Mouse (Mus musculus) embryonic facial prominence, embryonic 11.5 days (tissue): Measurements from ENCODE around the gene Kcnip3. TPM values are rescaled to one million over a fixed set of nuclear protein-coding genes. Genes with fewer than 3 reads are reported as not detected.

Experiments used
- ATAC-seq: fragments of 200-750 bp; cut with Nextera tagmentation; replicated peaks from 2 replicates; pipeline ENCODE4 v1.8.0; 2017; ENCODE audit warnings: low read depth; ENCODE audit not compliant: insufficient number of reproducible peaks, low FRiP score, low TSS enrichment
- DNase-seq: peaks from one replicate; pipeline ENCODE4 v3.0.0-alpha.2; 2015; ENCODE audit warnings: low spot score
- H3K27ac ChIP-seq: fragments of 300-500 bp; sonication (generic); replicated peaks from 2 replicates; pipeline ENCODE4 v1.5.1; 2014; ENCODE audit warnings: mild to moderate bottlenecking, low read depth, low read length, control low read depth
- H3K27me3 ChIP-seq: fragments of 300-500 bp; sonication (generic); 2 replicates; pipeline ENCODE4 v1.6.1; 2014; ENCODE audit warnings: mild to moderate bottlenecking, low read length, moderate library complexity, mixed read lengths; ENCODE audit not compliant: control insufficient read depth, insufficient read depth
- H3K36me3 ChIP-seq: fragments of 300-500 bp; sonication (generic); replicated peaks from 2 replicates; pipeline ENCODE4 v1.6.1; 2014; ENCODE audit warnings: low read depth, mild to moderate bottlenecking, low read length, moderate library complexity, mixed read lengths; ENCODE audit not compliant: control insufficient read depth, insufficient read depth
- H3K4me1 ChIP-seq: fragments of 300-500 bp; sonication (generic); 2 replicates; pipeline ENCODE4 v1.6.1; 2014; ENCODE audit warnings: low read length, mixed read lengths; ENCODE audit not compliant: control insufficient read depth, insufficient read depth
- H3K4me2 ChIP-seq: fragments of 300-500 bp; sonication (generic); 2 replicates; pipeline ENCODE4 v1.6.1; 2014; ENCODE audit warnings: low read depth, mild to moderate bottlenecking, control low read depth, low read length, moderate library complexity
- H3K4me3 ChIP-seq: fragments of 300-500 bp; sonication (generic); 2 replicates; pipeline ENCODE4 v1.5.1; 2014; ENCODE audit warnings: low read depth, low read length, control low read depth
- H3K9ac ChIP-seq: fragments of 300-500 bp; sonication (generic); replicated peaks from 2 replicates; pipeline ENCODE4 v1.6.1; 2014; ENCODE audit warnings: mild to moderate bottlenecking, control low read depth, low read length
- H3K9me3 ChIP-seq: fragments of 300-500 bp; sonication (generic); replicated peaks from 2 replicates; pipeline ENCODE4 v1.6.1; 2016; ENCODE audit warnings: mild to moderate bottlenecking, low read length, inconsistent platforms, mixed read lengths; ENCODE audit not compliant: control insufficient read depth
- WGBS: fragments of 180-500 bp; shearing (Covaris S2); extraction: QIAGEN DNeasy Blood & Tissue Kit; methylation state at CpG from one replicate; pipeline ENCODE4 v1.1.7; 2014; 5-methylcytosine and 5-hydroxymethylcytosine counted together
- polyA plus RNA-seq: library from polyadenylated mRNA; unstranded; fragments of >200 nt; fragmentation: Nextera tagmentation; extraction: Ambion mirVana; gene quantifications from 2 replicates; pipeline ENCODE4 v1.2.1, GENCODE M21; 2014

Gene Kcnip3
- polyA plus RNA-seq, result 2.8 and 3.0 TPM in 2 replicates

DNA sequence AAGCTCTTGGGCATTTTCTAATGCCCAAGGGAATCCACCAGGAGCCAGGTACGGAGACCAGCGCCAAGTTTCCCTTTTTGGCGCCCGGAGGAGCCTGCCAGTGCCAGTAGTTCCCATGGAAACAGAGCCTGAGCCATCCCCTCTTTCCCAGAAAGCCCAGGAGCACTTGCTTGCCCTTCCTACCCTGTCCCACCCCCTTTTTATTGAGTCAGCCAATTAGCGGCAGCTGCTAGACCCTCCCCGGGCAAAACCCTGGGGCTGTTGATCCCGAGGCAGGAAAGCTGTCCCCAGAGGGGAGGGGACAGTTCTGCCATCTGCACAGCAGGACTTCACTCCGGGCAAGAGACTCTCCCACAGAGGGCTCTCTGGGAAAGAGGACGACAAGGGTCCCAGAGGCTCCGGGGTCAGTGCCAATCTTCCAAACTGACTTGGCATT, at the start of gene Kcnip3:
Gene Kcnip3 (minus strand): TSS at position 89 of the 436 bp plus-strand sequence.
- peak; percentile 31 for ATAC-seq
- WGBS, result 7% methylated on average over 10 of the region's 10 CpGs
- H3K27ac ChIP-seq, result no peak within 1 kb of the TSS

DNA sequence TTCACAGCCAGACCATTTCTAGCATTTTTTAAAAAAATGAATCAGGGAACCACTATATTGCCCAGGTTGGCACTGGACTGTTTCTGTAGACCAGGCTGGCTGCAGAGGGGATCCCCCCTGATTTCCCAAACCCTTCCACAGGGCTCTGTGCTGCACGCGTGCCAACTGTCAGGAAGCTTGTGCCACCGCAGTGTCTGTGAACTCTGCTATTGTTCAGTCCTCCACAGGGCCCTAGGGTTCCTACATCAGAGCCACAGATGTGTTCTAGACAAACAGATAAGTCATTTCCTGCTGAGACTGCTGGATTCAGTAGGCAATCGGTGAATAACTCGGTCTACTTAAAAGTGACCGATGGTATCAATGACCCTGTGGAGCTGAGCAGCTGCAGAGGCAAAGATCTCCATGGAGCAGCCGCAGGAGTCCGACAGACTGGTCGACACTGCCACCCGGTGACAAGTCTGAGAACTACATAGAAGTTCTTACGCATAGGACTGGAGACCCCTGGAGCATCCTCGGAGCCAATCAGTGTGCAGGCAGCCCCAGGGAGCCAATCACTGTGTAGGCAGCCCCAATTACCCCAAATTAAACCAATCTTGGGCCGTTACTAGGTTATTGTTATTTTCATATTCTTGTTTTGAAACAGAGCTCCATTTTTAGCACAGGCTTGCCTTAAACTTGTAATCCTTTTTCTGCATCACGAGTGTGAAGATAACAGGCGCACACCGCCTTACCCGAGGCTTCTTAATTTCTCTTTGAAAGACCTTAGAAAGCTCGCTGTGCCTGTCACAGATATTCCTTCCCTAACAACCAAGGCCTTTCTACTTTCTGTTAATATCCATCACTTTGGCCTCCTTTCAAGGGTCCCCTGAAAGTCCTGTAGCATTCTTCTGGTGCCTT, 37.4 kb upstream of the Kcnip3 start:
- no peaks in the 10 kb centered on the region for H3K27me3 ChIP-seq
- DNase-seq (peak; percentile 96), ATAC-seq (peak; percentile 99)
- H3K4me2 ChIP-seq, result peak overlapping the region; percentile 15
- peak overlapping the region; percentile 15; the same call in 1 of the 2 replicates for H3K9ac ChIP-seq
- WGBS, result 19% methylated on average over 18 of the region's 18 CpGs
- H3K36me3 ChIP-seq, result no peaks in the 10 kb centered on the region
- H3K4me3 ChIP-seq, result no peak overlapping the region
- H3K9me3 ChIP-seq, result no peaks in the 10 kb centered on the region
- H3K4me1 ChIP-seq, result no peaks in the 10 kb centered on the region
- no peak overlapping the region for H3K27ac ChIP-seq

More for the DNA sequence above, at the start of gene Kcnip3:
- no peaks in the 10 kb centered on the region for H3K9me3 ChIP-seq
- no peaks in the 10 kb centered on the region; the same call in 1 of the 2 replicates for H3K27me3 ChIP-seq
- no peaks in the 10 kb centered on the region for H3K36me3 ChIP-seq
- peak within 1 kb of the TSS; percentile 37 for H3K9ac ChIP-seq
- H3K4me3 ChIP-seq, result peak within 1 kb of the TSS; percentile 15; the same call in 1 of the 2 replicates
- peak; percentile 45 for DNase-seq
- peak within 1 kb of the TSS; percentile 54 for H3K4me2 ChIP-seq
- peaks cover 5% of the 10 kb centered on the region for H3K4me1 ChIP-seq

DNA sequence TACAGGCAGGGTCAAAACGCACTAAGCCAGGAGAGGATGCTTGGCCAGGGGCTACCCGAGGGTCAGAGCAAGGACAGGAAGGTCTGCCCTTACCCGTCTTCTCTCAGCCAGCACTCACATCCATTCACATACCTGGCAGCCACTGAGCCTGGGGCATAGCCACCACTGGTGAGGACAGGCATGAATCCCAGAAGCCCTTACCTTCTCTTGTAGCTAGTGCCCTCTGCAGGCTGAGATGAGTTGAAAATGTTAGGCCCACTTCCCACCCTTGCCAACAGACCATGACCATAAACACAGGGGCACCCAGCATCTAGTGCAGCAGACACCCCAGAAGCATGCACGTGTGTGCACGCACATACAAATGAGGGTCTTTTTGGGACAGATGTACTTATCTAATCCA, 29.2 kb upstream of the Kcnip3 start:
- Histone ChIP-seq H3K4me3 (no peak overlapping the region), H3K4me2 (no peak overlapping the region), H3K4me1 (no peaks in the 10 kb centered on the region), H3K27me3 (no peaks in the 10 kb centered on the region), H3K9ac (no peak overlapping the region), H3K36me3 (no peaks in the 10 kb centered on the region), H3K9me3 (no peaks in the 10 kb centered on the region), H3K27ac (no peak overlapping the region)
- DNase-seq, result peak; percentile 7
- ATAC-seq, result no peak
- WGBS, result 42% methylated on average over 5 of the region's 5 CpGs

DNA sequence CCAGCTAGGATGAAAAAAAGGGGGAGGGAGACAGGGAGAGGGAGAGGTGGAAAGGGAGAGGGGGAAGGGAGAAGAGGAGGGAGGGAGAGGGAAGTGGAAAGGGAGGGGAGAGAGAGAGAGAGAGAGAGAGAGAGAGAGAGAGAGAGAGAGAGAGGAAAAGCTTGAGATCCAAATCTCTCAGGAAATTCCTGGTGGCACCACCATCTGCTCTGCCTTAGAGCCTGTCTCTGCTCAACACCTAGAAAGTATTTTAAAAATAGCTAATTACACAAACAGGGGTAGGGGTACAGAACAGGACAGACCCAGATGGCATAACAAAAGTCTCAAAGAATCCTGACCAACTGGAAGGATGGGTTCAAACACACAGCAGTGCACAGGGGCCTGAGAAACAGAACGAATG, 28.6 kb upstream of the Kcnip3 start:
- no peaks in the 10 kb centered on the region for H3K27me3 ChIP-seq
- 55% methylated on average over 1 of the region's 1 CpGs for WGBS
- H3K4me3 ChIP-seq, result no peak overlapping the region
- H3K9ac ChIP-seq, result no peak overlapping the region
- no peak for ATAC-seq
- no peaks in the 10 kb centered on the region for H3K4me1 ChIP-seq
- DNase-seq, result no peak
- H3K27ac ChIP-seq, result no peak overlapping the region
- no peaks in the 10 kb centered on the region for H3K9me3 ChIP-seq
- no peak overlapping the region for H3K4me2 ChIP-seq
- no peaks in the 10 kb centered on the region for H3K36me3 ChIP-seq

DNA sequence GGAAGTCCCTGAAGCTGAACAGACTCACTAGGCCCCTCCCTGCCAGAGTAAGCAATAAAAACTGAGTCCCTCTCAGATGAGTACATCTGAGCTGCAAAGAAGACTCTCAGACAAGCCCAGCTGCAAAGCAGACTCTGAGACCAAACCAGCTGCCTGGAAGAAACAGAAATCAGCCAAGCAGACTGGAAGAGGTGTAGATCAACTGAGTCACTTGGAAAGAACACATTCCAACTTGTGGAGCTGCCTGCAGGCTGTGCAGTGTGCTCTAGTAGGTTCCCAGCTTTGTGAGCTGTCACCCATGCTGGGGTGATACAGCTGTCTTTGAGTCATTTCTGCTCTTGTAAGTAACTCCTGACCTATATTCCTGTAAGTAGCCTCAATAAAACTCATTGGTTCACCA, 27.8 kb upstream of the Kcnip3 start:
- Histone ChIP-seq H3K4me3 (no peak overlapping the region), H3K36me3 (no peaks in the 10 kb centered on the region), H3K4me1 (no peaks in the 10 kb centered on the region), H3K9me3 (no peaks in the 10 kb centered on the region), H3K4me2 (no peak overlapping the region), H3K9ac (no peak overlapping the region), H3K27ac (no peak overlapping the region), H3K27me3 (no peaks in the 10 kb centered on the region)
- DNase-seq, result no peak
- ATAC-seq, result no peak

DNA sequence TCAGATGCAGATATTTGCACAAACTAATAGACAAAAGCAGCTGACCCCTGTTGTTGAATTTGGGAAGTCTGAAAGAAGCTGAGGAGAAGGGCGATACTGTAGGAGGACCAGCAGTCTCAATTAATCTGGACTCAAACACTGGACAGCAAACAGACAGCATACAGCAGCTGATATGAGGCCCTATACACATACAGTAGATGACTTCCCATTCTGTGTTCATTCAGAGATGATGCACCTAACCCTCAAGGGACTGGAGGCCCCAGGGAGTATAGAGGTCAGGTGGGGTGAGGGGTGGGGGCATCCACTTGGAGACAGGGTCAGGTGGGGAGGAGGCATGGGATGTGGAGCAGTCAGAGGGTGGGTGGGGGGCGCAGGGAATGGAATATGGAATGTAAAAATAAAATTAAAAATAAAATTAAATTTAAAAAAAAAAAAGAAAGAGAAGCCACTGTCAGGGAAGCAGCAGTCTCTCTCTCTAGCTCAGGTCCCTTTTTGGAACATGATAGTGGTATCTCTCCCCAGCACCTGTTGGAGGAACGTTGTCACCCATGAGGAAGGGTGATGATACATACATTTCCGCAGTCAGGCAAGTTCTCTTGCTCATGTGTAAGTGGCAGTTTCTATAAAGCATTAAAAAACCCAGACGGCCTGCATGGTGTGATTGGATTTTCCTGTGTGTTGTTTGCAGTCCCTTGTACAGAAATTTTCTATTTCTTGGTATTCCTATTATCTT, 26.6 kb upstream of the Kcnip3 start:
- Histone ChIP-seq H3K36me3 (no peaks in the 10 kb centered on the region), H3K9me3 (no peaks in the 10 kb centered on the region), H3K4me1 (no peaks in the 10 kb centered on the region), H3K4me3 (no peak overlapping the region), H3K27me3 (no peaks in the 10 kb centered on the region), H3K27ac (no peak overlapping the region), H3K4me2 (no peak overlapping the region), H3K9ac (no peak overlapping the region)
- DNase-seq, result no peak
- WGBS, result 73% methylated on average over 5 of the region's 5 CpGs
- no peak for ATAC-seq

DNA sequence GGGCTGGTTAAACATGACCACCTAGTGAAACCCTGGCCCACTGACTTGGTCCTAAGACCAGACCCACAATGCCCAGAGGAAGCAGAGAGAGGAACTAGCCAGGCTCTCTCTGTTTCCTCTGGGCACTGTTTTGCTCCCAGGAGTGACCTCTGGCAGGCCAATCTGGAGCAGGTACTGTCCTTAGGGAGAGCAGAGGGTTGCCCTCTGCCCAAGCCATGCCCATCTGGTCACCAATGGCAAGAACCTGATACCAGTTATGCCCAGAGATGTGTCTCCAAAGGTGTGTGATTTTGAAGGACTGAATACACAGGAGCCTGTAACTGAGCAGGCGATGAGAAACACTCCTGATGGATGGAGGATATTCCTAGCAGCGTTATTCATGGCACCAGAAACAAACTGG, 19.8 kb upstream of the Kcnip3 start:
- WGBS, result 87% methylated on average over 2 of the region's 2 CpGs
- Histone ChIP-seq H3K9ac (no peak overlapping the region), H3K9me3 (no peaks in the 10 kb centered on the region), H3K4me1 (no peaks in the 10 kb centered on the region), H3K4me3 (no peak overlapping the region), H3K27ac (no peak overlapping the region), H3K4me2 (no peak overlapping the region), H3K36me3 (no peaks in the 10 kb centered on the region), H3K27me3 (peaks cover 35% of the 10 kb centered on the region)
- DNase-seq, result no peak
- no peak for ATAC-seq
